Mouse (Mus musculus): ENCODE results near the gene Olfr78. TPM values are rescaled to one million over a fixed set of nuclear protein-coding genes. Genes with fewer than 3 reads are reported as not detected.

Olfr78 gene
- total RNA-seq (2022): under 1 TPM; 0.39 to 0.51 (median 0.48) TPM

DNA sequence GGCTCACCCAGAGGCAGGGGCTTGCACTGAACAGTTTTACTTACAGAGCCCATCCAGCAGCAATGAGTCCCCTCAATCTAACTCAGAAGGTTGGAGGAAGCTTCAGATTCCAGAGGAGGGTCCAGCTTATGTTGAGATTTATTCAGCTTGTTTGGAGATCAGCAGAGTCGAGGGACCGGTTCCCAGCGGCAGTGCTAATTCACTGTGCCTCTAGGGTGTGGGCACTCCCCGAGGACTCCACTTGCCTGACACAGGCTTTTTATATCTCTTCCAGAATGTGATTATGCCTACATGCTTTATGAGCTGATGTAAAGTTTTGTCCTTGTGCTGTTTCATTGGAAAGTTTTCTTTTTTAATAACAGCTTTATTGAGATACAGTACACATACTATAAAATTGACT is at the start of gene Olfr78, which contains the start of gene Olfr560:
TSS of gene Olfr78 (minus strand) at position 206 of the 400 bp plus-strand sequence.
TSS of gene Olfr560 (minus strand) at position 101 of the 400 bp plus-strand sequence.
- no peak for DNase-seq (ENCODE audit: low spot score in 2 of 2)

DNA sequence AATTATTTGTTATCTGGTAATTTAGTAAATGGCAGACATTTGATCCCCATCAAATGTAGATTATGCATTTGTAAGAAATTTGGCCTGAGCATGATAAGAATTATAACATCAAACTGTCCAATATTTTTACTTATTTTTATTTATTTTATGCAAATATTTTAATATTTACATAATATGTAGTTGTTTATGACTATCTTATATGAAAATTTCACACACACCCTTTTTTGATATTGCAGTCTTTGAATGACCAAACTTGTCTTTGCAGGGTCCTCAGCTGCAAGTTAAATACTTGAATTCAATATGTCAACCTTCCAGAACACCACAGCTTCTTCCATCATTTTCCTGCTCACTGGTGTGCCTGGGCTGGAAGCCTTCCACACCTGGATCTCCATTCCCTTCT is 43.9 kb upstream of the Olfr78 start, which contains the start of gene Olfr564:
TSS of gene Olfr564 (plus strand) at position 301 of the 400 bp plus-strand sequence.
- no peak for DNase-seq (ENCODE audit: low spot score in 2 of 2)

DNA sequence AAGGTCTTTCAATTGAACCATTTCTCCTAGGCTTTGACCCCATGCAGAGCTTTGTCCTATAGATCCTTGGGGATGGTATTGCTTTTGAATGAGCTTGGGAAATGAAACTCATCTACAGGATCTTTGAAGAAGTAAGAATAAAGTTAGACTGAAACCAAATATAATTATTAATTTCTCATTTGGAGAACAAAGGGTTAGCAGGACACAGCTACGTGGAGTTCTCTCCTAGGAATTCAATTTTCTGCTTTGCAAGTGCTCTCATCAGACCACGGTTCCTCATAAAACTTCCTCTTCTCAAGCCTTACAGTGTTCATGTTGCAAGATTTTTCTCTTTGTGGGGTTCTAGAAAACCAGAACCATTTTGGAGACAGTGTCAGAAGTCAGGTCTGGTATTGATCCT is 11.7 kb upstream of the Olfr78 start, which contains the start of gene Olfr561:
TSS of gene Olfr561 (plus strand) at position 301 of the 400 bp plus-strand sequence.
- DNase-seq (ENCODE audit: low spot score in 2 of 2): no peak

DNA sequence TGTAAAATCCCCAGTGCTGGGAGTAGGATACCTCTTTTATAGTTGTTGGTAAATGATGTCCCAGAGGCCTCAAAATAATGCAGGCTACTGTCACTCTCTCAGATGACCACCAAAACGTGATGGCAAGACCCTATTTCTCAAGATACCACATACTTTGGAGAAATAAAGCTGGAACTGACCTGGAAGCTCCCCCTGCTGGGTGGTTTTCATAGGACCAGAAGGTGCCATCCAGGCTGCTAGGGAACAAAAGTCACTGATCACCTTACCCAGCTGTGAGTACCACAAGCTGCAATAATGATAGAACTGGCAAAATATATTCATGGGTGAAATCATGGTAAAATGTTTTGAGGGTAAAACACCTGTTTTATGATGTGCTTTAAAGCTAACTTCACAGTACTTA is 7.2 kb downstream of the Olfr78 start:
- no peak for DNase-seq (ENCODE audit: low spot score in 2 of 2)

DNA sequence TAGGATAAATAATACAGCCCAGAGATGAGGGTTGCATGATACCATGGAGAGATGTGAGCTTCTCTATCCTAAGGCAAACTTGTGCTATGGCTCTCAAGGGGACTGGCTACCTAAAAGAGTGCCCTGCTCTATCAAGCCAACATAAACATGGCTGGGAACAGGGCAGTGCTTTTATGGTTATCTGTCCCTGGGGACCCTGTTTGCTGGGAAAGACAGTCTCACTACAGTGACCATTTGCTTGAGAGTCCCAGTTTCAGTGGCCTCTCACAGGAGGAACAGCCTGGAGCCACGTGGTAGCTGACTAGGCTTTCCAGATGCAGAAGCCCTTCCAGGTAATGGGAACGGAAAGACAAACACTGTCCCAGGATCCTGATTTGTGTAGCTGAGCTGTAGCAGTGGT is 21.6 kb downstream of the Olfr78 start:
- no peak for DNase-seq (ENCODE audit: low spot score in 2 of 2)

DNA sequence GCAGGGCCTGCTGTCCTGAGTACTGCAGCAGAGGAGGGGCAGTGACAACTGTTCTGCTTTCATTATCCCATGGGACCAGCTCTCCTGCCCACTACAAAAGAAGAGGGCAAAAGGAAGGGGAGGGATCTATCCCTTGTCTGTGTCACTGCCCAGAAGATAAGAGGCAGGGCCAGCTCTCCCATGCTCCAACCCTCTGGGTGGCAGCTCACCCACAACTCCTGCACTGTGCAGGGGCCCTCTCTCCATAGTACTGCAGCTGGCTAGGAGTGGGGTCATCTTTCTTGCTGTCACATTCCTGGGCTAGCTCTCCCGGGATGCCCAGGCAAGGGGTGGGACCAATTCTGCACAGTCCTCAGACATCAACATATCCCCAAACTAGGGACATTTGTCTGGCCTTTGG is 25.5 kb downstream of the Olfr78 start:
- no peak for DNase-seq (ENCODE audit: low spot score in 2 of 2)

DNA sequence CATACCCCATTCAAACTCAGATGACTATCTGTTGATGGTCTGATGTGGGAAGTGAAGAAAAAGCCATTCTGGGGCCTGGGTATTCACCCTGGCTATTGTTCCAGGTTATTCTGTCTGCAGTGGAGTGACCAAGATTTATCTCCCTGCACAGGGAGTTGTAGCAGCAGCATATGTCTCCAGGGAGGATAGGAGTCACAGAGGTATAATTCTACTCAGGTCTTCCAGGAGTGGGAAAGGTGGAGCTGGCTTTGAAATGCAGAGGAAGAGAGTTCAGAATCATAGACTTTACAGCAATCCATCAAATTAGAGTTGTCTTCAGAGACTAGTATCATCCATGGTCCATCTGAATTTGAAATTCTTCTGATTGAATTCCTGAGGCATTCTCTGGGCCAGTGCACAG is 31.9 kb downstream of the Olfr78 start, which contains the start of gene Olfr559:
TSS of gene Olfr559 (minus strand) at position 101 of the 400 bp plus-strand sequence.
- no peak for DNase-seq (ENCODE audit: low spot score in 2 of 2)

DNA sequence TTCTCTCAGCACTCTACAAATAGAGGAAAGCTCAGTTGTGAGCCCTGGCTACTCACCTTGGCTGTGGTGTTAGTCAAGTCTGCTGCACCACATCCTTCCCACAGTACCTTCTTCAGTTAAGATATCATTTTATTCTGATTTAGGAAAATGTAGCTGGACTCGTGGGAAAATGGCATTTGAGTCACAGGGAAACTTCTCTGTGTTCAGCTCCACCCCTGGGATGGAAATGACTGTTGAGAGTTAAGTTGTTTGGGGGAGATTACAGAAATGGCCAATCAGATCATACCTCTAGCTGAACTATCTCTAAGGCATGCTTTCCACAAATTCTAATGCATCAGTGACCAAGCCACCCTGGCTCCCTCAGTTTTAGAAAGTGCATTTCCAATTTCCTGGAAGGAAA is 40.3 kb downstream of the Olfr78 start, which contains the start of gene Olfr33:
TSS of gene Olfr33 (minus strand) at position 101 of the 400 bp plus-strand sequence.
- no peak for DNase-seq (ENCODE audit: low spot score in 2 of 2)

DNA sequence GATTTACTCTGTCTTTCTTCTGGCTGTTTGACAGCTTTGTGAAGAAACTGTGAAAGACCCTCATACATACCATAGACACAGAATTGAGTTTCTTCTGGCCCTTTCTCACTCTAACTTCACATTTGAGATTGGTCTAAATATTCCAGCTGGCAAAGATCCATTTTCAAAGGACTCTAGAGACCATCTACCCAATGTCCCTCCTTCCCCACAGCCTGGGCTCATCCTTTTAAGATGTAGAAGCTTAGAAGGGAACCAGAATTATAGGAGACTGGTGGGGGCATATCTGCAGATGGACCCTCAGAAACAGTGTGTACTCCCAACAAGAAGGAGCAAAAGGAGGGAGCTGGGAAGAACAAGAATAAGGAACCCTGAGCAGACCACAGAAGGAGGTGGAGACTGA is 57.4 kb downstream of the Olfr78 start, which contains the start of gene Olfr558:
TSS of gene Olfr558 (plus strand) at position 301 of the 400 bp plus-strand sequence.
- DNase-seq (ENCODE audit: low spot score in 2 of 2): no peak

DNA sequence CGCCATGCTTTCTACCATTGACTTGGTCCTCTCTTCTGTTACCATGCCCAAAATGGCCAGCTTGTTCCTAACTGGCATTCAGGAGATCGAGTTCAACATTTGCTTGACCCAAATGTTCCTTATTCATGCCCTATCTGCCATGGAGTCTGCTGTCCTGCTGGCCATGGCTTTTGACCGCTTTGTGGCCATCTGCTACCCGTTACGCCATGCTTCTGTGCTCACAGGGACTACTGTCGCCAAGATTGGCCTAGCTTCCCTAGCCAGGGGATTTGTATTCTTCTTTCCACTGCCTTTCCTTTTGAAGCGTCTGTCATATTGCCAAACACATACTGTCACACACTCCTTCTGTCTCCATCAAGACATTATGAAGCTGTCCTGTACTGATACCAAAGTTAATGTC is 60.8 kb downstream of the Olfr78 start:
- no peak for DNase-seq (ENCODE audit: low spot score in 2 of 2)

DNA sequence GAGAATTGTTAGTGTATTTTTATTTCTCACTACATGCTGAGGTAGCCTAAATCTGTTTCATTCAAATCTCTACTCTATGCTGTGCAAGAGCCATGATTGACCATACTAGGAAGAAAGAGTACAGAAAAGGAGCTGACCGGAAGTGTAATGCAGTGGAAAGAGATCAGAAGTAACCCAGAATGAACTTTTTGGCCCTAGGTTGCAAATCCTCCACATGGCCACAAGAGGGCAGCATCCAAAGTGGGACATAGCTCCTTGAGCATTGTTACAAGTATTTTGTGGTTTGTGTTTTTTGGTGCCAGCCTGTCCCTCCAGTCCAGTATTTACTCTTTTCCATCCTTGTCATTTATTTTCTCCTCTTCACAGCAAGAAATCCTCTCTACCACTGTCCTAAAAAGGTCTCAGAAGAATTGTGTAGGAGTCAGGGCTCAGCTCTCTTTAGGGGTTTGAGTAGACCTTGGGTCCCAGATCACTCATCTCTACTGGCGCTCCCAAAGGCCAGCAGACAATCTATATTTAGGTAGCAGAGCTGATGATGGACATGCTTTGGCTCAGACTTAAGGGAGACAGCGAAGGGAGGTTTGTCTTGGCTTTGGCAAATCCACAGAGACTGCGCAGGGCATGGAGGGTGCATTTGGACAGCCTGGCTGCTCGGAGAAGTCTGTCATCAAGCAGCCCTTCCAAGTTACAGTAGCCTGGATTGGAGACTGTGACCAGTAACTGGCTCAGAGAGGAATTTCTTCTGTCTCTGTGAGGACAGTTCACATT is 63.7 kb downstream of the Olfr78 start, which contains the start of gene Olfr557:
TSS of gene Olfr557 (plus strand) at position 553 of the 768 bp plus-strand sequence.
- DNase-seq (ENCODE audit: low spot score in 2 of 2): no peak

Other genes with a start within 250 kb of the Olfr78 start
- not detected for gene Olfr547, start 224.7 kb downstream of the Olfr78 start, total RNA-seq (2022)
- gene Olfr548-ps1, start 218.6 kb downstream of the Olfr78 start, total RNA-seq (2022): not detected
- gene Olfr549, start 209.6 kb downstream of the Olfr78 start, total RNA-seq (2022): not detected
- gene Trim21, start 194.0 kb downstream of the Olfr78 start, total RNA-seq (2022): 1 to 10 TPM; 2.6 to 6.4 (median 4.6) TPM
- gene Olfr550, start 188.0 kb downstream of the Olfr78 start, total RNA-seq (2022): under 1 TPM in 3 of 4 experiments, not detected in 1; 0.23 to 0.37 (median 0.37) TPM
- gene Olfr551, start 167.6 kb downstream of the Olfr78 start, total RNA-seq (2022): not detected
- gene Olfr552, start 161.7 kb downstream of the Olfr78 start, total RNA-seq (2022): under 1 TPM in 2 of 4 experiments, not detected in 2; 0.09 to 0.11 TPM
- gene Olfr553, start 141.3 kb downstream of the Olfr78 start, total RNA-seq (2022): not detected
- gene Olfr554, start 121.0 kb downstream of the Olfr78 start, total RNA-seq (2022): not detected
- not detected for gene Olfr555, start 100.6 kb downstream of the Olfr78 start, total RNA-seq (2022)
- gene Olfr556, start 94.6 kb downstream of the Olfr78 start, total RNA-seq (2022): not detected
- 1 to 10 TPM; 5.2 to 6.4 (median 5.6) TPM for gene Trim68, start 72.1 kb downstream of the Olfr78 start, total RNA-seq (2022)
- gene Olfr557, start 63.6 kb downstream of the Olfr78 start, total RNA-seq (2022): not detected
- under 1 TPM in 3 of 4 experiments, not detected in 1; 0.11 to 0.34 (median 0.33) TPM for gene Olfr558, start 57.3 kb downstream of the Olfr78 start, total RNA-seq (2022)
- gene Olfr33, start 40.4 kb downstream of the Olfr78 start, total RNA-seq (2022): not detected
- not detected for gene Olfr559, start 32.0 kb downstream of the Olfr78 start, total RNA-seq (2022)
- gene Olfr560, start 105 bp downstream of the Olfr78 start, total RNA-seq (2022): under 1 TPM in 3 of 4 experiments, not detected in 1; 0.19 to 0.33 (median 0.30) TPM
- gene Olfr561, start 11.8 kb upstream of the Olfr78 start, total RNA-seq (2022): not detected
- gene Olfr564, start 44.0 kb upstream of the Olfr78 start, total RNA-seq (2022): not detected
- gene Olfr566, start 99.3 kb upstream of the Olfr78 start, total RNA-seq (2022): not detected
- gene Olfr568, start 117.7 kb upstream of the Olfr78 start, total RNA-seq (2022): not detected
- not detected for gene Olfr569, start 131.4 kb upstream of the Olfr78 start, total RNA-seq (2022)
- gene Olfr570, start 135.1 kb upstream of the Olfr78 start, total RNA-seq (2022): not detected
- gene Olfr571, start 158.1 kb upstream of the Olfr78 start, total RNA-seq (2022): not detected
- not detected for gene Olfr572, start 164.9 kb upstream of the Olfr78 start, total RNA-seq (2022)
- gene Olfr573-ps1, start 183.1 kb upstream of the Olfr78 start, total RNA-seq (2022): not detected
- gene Olfr574, start 189.0 kb upstream of the Olfr78 start, total RNA-seq (2022): not detected
- gene Olfr575, start 199.3 kb upstream of the Olfr78 start, total RNA-seq (2022): not detected
- not detected for gene Olfr576, start 203.2 kb upstream of the Olfr78 start, total RNA-seq (2022)
- not detected for gene Olfr577, start 216.5 kb upstream of the Olfr78 start, total RNA-seq (2022)
- not detected for gene Olfr578, start 229.9 kb upstream of the Olfr78 start, total RNA-seq (2022)